Mouse (Mus musculus) megakaryocyte progenitor cell, adult 5-6 weeks (primary cell): Measurements from ENCODE around the gene Aspscr1. TPM values are rescaled to one million over a fixed set of nuclear protein-coding genes. Genes with fewer than 3 reads are reported as not detected.

ENCODE experiments used
- ATAC-seq: replicated peaks from 2 replicates; pipeline ENCODE4 v1.8.0; 2016; ENCODE audit warnings: mild to moderate bottlenecking, moderate TSS enrichment, inconsistent platforms; ENCODE audit not compliant: poor library complexity
- total RNA-seq, 2 experiments: library from RNA; stranded (forward) in 1 of 2; stranded (reverse) in 1 of 2; fragments of 157-497, 149-512 nt in 1 of 2; fragments of 200-1000 nt in 1 of 2; gene quantifications; 2 replicates each; pipeline versions ENCODE4 v1.2.3 to v1.2.4; 2015 to 2017

Gene Aspscr1
- total RNA-seq, 2 experiments from 2014 or later, result 39.6 to 46.6 TPM

- peak; percentile 43 for ATAC-seq
Measured at GRCm38 (mm10) chr11:120712771-120713568, 40.2 kb downstream of the Aspscr1 start.

DNA sequence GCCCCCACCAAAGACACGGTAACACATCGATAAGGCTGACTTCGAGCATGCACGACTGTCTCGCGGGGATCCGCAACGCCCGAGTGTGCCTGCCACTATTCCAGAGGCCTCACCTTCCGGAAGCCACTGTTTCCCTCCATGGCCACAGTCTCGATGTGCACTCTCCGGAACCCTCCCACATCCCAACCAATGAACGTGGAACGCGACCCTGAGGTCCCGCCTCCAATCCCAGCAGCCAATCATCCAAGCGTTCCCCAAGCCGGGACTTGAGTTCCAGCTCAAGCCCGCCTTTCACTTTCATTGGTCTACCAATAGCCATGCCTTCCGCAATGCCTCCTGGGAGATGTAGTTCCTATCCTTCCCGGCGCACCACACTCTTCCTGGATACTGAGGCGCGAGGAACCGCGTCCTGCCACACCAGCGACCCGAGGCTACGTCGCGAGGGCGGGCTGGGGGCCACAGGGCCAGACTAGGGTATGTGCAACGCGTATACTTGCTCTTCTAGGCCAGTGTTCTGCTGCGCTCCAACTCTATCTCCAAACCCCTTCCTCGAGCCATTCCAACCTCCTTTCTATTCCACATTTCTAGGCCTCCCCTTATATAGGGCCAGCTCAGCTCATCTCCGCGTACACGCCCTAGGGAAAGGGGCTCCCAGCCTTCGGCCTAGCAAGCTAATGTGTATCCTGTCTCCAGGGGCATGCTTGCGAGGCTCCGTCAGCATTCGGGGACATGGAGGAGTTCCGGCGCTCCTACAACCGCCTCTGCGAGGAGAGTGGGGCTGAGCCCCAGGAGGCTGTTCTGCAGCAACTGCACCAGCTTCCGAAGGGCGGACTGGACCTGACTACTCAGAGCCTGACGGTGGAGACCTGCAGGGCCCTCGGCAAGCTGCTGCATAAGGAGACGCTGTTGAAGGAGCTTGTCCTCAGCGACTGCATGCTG is 41.1 kb downstream of the Aspscr1 start, which contains the start of the genes Cenpx and Lrrc45:
TSS of gene Cenpx (minus strand) at position 159 of the 939 bp plus-strand sequence.
TSS of gene Lrrc45 (plus strand) at position 346 of the 939 bp plus-strand sequence.
- ATAC-seq, result peak; percentile 92

DNA sequence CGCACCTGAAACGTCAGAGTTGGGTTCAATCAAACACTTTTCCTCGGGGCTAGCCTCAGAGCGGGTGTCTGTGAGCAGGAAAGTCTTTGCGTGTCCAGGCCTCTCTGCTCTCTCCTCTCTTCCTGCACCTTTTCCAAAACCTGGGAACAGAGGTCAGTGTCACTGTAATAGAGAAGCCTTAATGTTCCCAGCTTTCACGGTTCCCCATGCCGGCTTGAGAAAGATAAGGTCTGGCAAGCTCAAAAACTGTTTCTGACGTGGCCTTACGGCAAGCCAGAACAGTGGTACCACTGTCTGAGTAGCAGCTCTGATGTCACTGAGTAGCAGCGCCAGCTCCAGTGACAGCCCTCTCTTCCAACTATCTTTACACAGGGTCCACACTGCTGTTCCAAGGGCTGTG is 41.8 kb downstream of the Aspscr1 start:
- ATAC-seq, result no peak

DNA sequence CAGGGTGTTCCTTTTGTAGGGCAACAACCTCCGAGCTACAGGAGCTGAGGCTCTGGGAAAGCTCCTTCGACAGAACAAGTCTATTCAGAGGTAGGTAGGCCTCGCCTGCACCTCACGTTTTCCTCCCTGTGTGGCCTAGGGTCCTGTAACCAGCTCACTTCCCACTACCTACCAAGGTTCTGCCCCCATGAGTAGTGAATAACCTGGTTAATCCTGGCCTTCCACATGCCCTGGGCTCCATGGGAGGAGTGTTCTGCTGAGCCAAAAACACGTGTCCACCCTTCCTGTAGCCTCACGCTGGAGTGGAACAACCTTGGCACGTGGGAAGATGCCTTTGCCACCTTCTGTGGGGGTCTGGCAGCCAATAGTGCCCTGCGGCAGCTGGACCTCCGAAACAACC is 42.4 kb downstream of the Aspscr1 start:
- no peak for ATAC-seq

- no peak for ATAC-seq
Measured at GRCm38 (mm10) chr11:120719242-120719641, 46.5 kb downstream of the Aspscr1 start.

DNA sequence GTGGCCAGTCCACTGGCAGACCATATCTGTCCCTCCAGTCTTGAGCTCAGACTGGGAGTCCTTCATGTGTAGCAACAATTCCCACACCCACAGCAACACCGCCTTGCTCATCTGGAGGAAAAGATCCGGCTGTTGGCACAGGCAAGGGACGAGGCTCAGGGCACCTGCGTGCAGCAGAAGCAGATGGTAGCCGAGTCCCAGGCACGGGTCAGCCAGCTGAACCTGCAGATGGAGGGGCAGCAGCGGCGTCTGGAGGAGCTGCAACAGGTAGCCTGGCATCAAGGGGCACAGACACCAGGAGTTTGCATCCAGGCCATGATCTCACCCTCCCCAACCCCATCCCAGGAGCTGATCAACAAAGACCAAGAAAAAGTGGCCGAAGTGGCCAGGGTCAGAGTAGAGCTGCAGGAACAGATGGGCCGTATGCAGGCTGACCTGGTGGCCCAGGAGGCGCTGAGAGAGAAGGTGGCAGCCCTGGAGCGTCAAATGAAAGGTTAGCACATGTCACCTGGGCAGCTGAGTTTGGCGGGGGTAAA is 47.1 kb downstream of the Aspscr1 start:
- no peak for ATAC-seq

DNA sequence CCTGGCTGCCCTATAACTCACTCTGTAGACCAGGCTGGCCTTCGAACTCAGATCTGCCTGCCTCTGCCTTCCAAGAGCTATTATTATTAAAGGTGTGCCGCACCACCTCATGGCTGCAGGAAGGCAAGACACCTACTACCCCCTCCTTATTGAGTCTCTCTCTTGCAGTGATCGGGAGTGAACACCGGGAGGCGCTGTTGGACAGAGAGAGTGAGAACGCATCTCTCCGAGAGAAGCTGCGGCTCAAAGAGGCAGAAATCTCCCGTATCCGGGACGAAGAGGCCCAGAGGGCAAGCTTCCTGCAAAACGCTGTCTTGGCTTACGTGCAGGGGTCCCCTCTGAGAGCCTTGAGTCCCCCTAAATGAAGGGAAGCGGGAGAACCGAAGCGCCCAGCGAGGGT is 47.7 kb downstream of the Aspscr1 start:
- peak; percentile 97 for ATAC-seq

GRCm38 (mm10) chr11:120721124-120722066 is 48.6 kb downstream of the Aspscr1 start, which contains the start of gene Rac3:
Rac3 (plus strand) TSS chr11:120721470.
- peak; percentile 19; the same call in 1 of the 2 replicates for ATAC-seq

- 0 out of 2 replicates have a peak, but pooled peaks have one; percentile 0 for ATAC-seq
Measured at GRCm38 (mm10) chr11:120722067-120722630, 49.4 kb downstream of the Aspscr1 start.

DNA sequence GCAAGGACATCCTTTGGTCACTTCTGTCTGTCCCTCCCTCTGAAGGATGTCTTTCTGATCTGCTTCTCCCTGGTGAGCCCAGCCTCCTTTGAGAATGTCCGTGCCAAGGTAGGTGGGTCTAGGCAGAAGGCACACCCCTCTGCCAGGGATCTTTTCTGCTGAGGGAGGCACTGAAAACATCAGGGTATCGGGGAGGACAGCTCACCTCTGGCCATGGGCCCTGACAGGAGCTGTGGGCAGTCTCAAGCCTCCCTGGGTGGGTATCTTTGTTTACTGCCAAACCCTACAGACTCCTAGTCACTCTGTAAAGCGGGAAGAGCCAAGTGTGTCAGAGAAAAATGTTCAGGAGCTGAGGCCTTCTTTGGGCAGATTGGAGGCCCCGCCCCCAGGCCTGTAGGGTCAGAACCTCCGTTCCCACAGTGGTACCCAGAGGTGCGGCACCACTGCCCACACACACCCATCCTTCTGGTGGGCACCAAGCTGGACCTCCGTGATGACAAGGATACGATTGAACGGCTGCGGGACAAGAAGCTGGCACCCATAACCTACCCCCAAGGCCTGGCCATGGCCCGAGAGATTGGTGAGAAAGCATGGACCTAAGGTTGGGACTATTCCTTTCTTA is 50.1 kb downstream of the Aspscr1 start:
- no peak for ATAC-seq

DNA sequence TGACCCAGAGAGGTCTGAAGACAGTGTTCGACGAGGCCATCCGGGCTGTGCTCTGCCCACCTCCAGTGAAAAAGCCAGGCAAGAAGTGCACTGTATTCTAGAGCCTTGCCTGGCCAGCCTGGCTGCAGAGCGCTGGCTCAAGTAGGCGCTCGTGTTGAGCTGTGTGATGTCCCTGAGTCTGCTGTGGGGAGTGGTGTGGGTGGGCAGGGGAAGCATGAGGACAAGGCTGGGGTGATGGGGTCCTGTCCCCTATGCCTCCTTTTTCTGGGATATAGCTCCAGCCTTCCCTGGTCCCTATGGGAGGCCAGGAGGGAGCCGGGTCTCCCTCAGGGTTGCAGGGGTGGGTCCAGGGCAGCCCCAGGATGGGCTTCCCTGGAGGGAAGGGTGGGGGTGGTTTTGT is 50.7 kb downstream of the Aspscr1 start:
- no peak for ATAC-seq

DNA sequence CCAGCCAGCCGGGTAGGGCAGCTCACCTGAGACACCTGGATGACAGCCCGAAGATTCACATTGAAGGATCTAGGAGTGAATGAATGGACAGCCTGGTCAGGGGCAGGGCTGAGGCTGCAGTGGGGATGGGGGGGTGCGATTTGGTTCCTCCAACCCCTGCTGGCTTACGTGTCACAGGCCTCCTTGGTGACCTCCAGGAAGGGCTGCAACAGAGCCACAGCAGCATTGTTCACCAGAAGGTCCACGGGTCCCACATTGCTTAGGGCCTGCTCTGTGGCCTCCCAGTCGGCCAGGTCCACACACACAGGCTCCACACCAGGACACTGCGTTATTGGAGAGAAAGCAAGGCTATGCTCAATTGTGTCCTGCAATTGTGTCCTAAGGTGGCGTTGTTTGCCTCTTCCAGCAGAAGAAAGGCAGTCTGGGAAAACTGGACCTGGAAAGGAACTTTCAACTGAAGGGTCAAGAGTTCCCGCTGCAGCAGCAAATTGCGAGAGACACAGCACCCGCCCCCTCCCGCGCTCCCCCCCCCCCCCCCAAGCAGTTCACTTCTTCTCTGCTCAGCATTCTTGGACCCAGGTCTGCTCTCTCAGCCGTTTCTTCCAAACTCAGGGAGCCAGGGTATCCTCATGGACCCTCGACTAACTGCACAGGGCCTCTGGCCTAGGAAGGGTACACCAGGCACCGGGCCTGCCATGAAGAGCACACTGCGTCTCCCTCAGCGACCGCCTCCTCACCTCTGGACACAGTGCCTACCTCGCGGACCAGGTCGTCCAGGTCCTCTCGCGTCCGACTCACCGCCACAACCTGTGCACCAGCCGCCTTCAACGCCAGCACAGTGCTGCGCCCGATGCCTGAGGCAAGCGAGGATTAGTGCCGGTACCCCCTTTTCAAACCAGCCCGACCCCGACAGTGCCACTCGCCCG is 53.7 kb downstream of the Aspscr1 start:
- no peak for ATAC-seq

GRCm38 (mm10) chr11:120727169-120727527 is 54.4 kb downstream of the Aspscr1 start, which contains the start of gene Dcxr:
Dcxr (minus strand) TSS chr11:120727281.
- ATAC-seq, result peak; percentile 89

GRCm38 (mm10) chr11:120727564-120727963 is 54.8 kb downstream of the Aspscr1 start:
- no peak for ATAC-seq

GRCm38 (mm10) chr11:120728530-120729240 is 55.9 kb downstream of the Aspscr1 start:
- no peak for ATAC-seq

DNA sequence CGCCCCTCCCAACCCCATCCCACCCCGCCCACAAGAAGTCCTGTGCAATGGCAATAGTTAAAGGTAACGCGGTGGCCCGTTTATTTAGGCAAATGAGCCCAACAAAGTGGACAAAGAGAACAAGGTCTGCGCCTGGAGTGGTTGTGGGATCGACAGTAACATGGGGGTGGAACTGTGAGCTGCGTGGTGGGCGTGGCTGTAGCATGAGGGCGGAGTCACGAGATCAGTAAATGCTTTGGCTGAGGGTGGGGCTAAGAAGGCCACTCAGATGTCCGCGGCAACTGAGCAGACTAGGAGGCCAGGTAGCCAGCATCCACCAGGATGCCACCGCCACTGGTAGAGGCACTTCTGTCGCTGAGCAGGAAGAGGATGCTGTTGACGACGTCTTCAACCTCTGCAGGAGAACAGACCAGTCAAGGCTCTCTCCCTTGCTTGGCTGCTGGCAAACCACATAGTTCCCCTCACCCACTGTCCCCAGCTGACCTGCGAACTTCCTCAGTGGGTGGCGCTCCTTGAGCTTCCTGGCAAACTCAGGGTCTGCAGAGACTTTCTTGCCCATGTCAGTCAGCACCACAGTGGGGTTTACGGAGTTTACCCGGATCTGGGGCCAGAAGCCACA is 56.8 kb downstream of the Aspscr1 start:
- ATAC-seq, result peak; percentile 70

- ATAC-seq, result no peak
Measured at GRCm38 (mm10) chr11:120730331-120730870, 57.6 kb downstream of the Aspscr1 start.
